Mouse (Mus musculus) monocyte, adult 2 months (primary cell): ENCODE measurements around the gene Gls2.
"Not testable (repeated sequence)": the region's sequence is repeated elsewhere in the genome, so short reads cannot be mapped to it uniquely, and the experiment has no call there.

Experiments used
- DNase-seq, 2 experiments: peaks; one replicate each; pipeline ENCODE4 v3.0.0; 2022; ENCODE audit warnings: low spot score in 2 of 2, low read depth in 1 of 2

Gene Gls2

DNA sequence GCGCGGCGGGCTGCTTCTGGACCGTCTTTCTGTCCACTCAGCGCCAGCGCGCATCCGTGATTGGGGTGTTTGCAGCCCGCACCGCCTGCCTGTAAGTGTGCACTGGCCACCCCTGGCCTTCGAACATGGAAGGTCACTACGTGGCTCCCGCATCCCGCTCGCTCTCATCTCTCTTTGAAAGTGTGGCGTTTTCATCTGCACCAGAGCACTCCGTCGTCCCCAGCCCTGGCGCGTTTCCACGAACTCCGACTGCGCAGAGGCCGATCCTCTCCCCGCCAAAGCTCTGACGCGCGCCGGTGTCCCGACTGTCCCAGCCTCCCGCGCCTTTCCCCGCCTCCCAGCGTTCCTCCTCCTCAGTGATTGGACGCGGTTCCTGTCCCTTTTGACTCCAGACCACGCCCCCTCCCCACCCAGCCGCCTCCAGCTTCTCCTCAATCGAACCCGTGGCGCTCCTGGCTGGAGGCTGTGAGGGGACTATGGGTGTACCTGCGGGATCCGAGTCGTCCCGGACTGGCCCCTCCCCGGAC lies at the start of gene Gls2:
Gene Gls2, plus strand, starts transcription at position 434 of the 527 bp plus-strand sequence.
- peak; percentile 82 to 85 for DNase-seq

DNA sequence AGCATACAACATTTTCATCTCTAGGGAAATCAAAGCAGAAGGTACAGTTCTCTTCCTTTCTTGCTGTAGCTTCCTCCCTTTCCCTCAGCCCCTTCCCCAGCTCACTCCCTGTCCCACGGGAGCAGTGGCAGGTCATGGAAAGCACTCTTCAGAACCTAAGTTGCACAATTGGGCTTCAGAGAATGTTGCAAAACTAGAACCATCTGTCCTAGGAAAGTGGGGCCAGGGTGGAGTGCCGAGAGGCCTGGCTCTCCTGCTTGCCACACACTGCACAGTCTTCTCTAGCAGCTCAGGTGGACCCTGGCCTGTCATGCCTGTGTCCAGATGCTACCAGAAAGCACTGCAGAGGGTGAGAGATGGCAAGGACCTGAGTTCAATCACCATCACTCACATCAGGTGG lies 49.3 kb upstream of the Gls2 start:
- DNase-seq: no peak

DNA sequence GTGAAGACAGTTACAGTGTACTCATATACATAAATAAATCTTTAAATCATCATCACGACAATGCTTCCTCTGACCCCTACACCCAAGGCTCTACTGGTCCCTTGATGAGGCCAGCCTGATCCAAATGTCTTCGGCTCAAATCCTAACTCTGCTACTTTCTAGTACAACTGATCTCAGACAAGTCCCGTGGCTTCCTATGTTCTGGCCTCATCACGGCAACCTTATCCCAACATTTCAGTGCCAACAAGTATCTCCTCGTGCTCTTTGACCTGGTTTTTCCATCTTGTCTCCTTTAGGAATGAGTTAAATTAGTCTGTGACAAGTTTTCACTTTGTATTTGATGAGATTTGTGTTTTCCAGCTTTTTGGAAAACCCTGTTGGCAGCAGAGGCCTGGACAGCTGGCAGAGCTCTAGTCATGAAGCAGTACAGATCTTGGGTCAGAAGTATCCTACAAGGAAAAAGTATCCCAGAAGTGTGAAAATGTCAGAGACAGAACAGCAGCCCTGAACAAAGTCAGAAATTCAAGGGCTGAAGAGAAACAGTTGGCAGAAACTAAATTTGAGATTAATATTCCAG lies 45.4 kb upstream of the Gls2 start:
- no peak for DNase-seq

DNA sequence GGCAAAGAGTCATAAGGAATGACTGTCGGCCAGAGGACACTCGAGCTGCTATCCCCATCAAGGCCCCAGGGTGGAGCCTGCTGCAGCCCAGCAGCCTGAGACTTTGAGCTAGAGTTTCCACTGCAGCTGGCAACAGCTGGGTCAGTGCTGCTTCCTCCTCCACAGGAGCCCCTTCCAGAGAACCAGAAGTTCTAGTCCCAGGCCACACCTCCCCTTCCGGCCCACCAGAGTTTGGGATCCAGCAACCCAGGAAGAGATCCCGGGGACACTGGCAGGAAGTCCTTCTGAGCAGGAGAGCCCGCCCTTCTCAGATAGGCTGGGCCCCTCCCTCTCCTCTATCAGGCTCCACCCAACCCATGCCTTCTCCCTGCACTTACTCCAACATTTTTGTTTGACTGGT lies 44.7 kb upstream of the Gls2 start:
- peak in 1 of 2 experiments; percentile 10 for DNase-seq

DNA sequence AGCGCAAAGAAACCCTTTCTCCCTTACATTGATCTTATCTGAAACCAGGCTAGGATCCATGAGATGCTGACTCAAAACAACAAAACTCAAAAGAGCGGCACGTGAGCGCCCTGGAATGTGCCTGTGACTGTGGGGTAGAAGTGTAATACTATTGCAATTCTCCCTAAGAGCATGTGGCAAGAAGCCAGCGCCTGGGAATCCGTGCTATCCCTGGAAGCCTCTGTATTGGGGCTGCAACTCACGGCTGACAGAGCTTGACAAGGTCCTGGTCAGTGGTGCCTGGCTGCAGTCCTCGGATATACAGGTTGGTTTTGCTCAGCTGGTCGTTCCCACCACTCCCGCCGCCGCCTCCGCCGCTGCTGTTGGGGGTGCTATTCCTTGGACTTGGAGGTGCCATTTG lies 43.3 kb upstream of the Gls2 start:
- no peak for DNase-seq

DNA sequence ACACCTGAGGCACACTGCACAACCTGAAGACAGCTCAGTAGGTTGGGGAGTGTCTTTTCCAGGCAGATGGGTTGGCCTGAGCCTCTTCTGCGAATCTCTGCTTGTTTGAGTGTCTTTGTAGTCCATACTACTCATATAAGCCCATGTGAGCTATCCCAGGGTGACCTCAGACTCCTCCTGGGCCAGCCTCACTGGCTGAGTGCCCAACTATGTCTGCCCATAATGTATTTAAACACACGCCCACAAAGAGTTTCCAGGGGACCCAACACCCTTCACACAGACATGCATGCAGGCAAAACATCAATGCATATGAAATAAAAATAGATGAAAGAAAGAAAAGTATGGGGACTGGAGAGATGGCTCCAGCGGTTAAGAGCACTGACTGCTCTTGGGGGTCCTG lies 40.3 kb upstream of the Gls2 start:
- no peak for DNase-seq

DNA sequence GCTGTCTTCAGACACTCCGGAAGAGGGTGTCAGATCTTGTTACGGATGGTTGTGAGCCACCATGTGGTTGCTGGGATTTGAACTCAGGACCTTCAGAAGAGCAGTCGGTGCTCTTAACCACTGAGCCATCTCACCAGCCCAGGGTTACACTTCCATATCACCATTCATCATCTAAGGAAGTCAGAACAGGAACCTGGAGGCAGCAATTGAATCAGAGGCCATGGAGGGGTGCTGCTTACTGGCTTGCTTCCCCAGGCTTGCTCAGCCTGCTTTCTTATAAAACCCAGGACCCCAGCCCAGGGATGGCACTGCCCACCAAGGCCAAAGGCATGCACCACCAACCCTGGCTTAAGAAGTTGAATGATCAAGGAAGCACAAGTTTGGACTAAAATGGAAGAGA lies 28.5 kb upstream of the Gls2 start:
- not testable (repeated sequence) for DNase-seq

DNA sequence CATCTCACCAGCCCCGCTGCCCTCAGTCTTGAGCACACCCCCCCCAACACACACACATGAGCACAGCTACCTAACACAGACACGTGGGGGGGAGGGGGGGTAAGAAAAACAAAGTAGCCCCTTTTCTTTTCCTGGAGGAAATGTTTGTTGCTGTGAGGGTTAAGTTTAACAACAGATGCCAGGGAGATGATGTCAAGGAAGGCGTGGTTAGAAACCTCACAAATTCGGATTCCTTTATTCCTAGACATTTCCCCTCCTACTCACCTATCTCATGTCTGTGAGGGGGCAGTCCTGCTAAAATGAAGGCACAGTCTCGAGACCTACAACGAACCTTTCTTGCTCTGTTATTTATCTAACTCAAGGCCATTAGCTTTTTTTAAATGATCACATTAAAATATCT lies 27.2 kb upstream of the Gls2 start:
- DNase-seq: no peak

DNA sequence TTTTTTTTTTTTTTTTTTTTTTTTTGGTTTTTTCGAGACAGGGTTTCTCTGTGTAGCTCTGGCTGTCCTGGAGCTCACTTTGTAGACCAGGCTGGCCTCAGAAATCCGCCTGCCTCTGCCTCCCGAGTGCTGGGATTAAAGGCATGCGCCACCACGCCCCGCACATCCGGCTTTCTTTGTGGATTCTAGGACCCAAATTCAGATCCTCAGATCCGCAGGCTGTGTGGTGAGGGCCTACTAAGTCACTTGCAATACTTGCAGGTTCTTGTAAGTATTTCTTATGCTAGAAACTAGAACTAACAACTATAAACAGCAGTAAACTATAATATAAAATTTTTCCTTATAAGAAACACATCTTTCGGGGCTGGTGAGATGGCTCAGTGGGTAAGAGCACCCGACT lies 22.9 kb upstream of the Gls2 start:
- DNase-seq: not testable (repeated sequence)

DNA sequence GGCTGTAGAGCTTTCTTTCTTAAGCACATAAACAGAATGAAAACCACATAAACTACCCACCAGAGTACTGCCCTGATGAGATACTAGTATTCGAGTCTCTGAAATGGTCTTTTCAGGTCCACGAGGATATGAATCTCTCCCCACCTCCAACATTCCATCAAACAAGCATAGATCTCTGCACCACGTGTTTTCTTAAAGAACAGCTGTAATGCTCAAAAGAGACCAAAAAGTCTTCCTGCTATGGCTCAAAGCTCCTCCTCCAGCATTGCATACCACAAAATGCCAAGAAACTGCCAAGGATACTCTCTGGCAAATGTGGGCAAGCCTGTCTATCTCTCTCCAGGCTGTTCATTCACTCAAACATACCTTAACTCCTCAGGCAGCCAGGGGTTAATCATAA lies 19.0 kb upstream of the Gls2 start:
- DNase-seq: no peak

DNA sequence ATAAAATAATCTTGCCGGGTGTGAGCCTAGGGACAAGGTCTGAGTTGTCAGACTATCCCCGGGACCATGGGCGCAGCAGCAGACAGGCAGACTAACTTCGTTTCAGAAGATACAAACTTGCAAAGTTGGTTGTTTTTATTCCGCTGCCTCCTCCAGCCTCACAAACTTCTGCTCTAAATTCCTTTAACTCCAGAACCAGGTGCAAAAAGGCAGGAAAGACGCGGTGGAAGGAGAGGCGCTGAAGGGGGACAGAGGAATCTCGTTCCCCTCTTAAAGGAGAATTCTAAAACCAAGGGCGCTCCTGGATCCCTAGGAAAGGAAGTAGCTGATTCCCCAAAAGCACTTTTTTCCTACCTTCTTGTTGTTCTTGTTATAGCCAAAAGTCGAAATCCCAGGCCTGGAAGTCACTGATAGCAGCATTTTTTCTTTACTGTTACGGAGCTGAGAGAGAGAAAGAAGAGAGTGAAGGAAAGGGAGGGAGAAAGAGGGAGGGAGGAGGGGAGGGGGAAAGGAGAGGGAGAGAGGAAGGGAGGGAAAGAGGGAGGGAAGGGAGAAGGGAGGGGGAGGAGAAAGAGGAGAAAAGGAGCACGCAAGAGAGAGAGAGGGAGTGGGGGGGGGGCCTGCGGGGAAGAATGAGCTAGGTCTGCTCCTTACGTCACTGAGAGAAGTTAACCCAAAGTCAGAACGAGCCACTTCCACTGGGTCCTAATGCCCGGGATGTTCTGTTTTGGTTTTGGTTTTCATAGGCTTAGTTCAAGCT lies 18.1 kb upstream of the Gls2 start:
- DNase-seq: peak in 1 of 2 experiments; percentile 15

DNA sequence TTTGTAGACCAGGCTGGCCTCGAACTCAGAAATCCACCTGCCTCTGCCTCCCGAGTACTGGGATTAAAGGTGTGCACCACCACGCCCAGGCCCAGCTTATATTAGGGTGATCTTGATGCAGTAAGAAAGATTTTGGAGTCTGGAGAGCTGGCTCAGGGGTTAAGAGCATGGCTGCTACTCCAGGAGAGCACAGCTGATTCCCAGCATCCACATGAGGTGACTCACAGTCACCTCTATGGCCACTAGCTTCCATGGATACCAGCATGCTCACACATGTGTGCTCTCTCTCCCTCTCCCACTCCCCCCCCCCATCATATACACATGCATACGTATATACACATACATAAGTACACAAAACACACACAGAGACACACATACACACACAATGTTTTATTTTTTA lies 16.9 kb upstream of the Gls2 start:
- DNase-seq: no peak

DNA sequence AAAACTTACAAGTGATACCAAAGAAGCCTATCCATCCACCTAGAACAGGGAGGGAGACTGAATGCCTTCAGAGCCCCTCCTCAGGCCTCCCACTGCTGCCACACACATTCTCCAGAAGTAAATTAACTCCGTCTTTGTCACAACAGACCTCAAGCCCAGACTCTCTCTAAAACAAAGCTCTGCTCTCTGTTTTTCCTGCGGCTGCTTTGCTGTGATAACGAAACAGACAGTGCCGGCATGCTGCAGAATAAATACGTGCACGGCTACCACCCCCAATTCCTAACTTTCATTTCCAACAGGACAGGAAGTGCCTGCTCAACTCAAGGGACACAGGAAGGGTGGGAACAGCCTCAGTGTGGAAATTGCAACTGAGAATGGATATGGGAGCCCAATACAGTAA lies 14.3 kb upstream of the Gls2 start, which contains the start of gene Rbms2:
Gene Rbms2, minus strand, starts transcription at position 309 of the 400 bp plus-strand sequence.
- DNase-seq: no peak

DNA sequence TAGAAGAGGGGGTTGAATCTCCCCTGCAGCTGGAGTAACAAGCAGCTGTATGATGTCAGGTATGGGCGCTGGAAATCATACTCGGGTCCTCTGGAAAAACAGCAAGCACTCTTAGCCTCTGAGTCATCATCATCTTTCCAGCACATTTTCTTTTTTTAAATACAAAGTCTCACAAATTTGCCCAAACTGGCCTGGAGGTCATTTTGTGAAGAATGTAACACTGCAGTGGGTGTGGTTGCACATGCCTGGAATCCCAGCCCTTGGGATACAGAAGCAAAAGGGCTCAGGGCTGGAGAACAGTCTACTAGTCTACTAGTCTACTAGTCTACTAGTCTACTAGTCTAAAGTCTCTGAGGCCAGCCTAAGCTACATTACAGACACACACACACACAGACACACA lies 10.0 kb upstream of the Gls2 start:
- no peak for DNase-seq

DNA sequence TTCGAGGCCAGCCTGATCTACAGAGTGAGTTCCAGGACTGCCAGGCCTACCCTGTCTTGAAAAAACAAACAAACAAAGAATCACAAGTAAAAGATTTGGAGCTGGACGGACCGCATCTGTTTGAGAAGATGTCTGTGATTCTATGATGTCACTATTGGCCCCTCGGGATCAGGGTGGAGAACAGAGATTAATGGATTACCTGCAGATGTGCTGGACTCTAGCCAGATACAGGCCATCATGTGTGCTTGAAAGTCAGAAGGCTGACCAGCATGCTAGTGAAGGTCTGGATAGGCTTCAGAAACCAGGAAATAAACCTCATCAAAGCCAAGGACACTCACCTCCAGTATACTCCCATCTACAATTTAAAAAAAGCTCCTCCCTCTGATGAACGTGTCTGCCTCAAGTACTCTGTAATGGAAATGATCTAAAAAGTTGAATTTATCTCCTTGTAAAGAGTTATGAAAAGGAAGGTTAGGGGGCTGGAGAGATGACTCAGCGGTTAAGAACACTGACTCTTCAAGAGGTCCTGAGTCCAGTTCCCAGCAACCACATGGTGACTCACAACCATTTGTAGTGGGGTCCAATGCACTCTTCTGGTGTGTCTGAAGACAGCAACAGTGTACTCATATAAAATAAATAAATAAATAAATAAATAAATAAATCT lies 8.8 kb upstream of the Gls2 start:
- no peak for DNase-seq

DNA sequence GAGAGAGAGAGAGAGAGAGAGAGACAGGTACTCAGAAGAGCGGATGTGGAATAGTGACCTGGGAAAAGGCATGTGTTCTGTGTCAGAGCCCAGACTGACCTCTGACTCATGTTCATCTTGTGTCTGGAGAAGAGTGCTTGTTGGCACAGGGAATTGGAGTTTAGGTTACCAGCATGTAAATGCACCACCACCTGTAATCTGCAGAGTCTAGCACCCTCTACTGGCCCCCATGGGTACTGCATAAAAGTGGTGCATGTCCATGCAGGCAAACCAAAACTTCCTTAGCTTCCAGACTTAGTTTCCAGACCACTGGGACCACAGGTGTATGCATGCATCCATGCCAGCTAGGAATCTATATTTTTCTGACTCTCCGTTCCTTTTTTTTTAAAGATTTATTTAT lies 8.3 kb upstream of the Gls2 start:
- peak; percentile 36 to 56 for DNase-seq

DNA sequence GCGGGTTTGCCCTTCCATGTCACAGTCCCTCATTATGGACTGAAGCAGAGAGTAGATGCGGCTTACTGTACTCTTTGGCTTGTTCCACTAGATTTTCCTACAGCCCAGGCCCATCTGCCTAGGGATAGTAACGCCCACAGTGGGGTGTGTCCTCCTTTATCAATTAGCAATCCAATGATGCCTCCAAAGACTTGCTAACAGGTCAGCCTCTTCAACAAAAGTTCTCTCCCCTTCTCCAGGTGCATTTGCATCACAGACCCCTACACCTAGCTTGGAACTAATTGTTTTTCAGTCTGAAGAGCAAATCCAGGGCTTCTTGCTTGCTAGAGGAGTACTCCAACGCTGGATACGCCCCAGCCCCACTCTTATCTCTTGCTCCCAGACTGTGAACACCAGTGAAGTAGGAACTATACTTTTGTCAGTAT lies 7.1 kb upstream of the Gls2 start:
- DNase-seq: no peak

DNA sequence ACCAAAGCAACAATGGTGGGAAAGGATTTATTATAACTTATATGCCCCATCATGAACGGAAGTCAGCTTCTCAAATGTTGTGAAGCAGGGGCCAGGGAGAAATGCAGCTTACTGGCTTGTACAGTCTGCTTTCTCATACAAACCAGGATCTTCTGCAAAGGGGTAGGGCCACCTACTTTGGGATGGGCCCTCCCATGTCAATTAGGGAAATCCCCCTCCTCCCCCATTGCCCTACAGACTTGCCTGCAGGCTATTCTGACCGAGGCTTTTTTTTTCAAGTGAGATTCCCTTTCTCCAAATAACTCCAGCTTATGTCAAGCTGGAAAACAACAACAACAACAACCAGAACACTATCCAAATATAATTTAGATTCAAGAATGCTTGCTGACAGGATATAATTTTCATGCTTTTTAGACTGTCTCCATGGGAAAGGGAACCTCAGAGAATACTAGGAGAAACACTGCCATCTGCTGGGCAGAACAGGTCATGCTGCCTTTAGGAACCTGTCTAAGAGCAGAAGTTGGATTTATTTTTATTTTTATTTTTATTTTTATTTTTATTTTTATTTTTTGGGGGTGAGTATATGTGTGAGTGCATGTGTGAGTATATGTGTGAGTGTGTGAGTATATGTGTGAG lies 5.9 kb upstream of the Gls2 start:
- DNase-seq: peak in 1 of 2 experiments; percentile 56

DNA sequence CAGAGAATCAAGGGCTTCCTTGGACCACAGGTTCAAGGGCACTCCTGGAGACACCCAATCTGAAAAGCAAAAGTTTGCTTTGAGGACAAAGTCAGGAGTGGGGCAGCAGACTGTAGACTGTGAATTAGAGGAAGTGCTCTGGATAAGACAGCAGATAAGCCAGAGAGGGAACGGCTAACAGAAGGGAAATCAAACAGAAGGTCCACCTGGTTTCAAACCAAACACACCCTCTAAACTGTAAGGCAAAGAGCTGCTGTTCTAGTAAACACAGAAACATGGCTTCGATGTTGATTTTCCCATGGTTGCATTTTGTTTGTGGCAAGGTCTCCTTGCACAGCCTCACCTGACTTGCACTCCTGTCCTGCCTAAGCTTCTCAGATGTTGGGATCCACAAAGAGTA lies 2.8 kb upstream of the Gls2 start:
- DNase-seq: no peak

DNA sequence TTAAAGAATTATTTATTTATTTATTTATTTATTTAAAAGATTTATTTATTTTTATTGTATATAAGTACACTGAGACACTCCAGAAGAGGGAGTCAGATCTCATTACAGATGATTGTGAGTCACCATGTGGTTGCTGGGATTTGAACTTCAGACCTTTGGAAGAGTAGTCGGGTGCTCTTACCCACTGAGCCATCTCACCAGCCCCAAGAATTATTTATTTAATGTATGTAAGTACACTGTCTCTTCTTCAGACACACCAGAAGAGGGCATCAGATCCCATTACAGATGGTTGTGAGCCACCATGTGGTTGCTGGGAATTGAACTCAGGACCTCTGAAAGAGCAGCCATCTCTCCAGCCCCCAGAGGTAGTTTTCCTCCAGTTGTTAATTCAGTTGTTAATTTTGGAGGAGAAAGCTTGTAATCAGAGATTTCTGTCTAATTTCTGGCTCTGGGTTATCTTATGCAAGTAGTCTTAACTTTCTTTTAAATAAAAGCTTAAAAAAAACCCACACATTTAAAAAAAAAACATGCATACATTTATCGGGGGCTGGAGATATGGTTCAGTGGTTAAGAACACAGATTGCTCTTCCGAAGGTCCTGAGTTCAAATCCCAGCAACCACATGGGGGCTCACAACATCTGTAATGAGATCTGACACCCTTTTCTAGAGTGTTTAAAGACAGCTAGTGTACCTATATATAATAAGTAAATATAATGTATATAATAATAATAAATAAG lies 2.1 kb upstream of the Gls2 start:
- not testable (repeated sequence) for DNase-seq

DNA sequence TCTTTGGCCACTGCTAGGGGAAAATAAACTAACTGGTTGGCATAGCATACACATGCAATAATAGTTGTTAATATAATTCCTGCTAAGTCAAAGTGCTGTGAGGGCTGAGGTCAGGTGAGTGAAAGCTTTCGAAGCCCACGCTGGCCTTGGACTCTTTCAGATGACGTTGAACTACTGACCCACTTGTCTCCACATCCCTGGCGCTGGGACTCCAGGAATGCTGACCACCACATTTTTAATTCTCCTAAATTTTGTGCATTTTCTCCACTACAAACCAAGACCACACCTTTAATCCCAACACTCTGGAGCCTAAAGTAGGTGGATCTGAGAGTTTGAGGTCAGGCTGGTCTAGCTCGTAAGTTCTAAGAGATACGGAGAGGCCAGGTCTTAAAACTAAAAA lies 1.1 kb upstream of the Gls2 start:
- DNase-seq: no peak
